19 mouse cellular contexts compared by ENCODE assay signal in the genomic region with DNA sequence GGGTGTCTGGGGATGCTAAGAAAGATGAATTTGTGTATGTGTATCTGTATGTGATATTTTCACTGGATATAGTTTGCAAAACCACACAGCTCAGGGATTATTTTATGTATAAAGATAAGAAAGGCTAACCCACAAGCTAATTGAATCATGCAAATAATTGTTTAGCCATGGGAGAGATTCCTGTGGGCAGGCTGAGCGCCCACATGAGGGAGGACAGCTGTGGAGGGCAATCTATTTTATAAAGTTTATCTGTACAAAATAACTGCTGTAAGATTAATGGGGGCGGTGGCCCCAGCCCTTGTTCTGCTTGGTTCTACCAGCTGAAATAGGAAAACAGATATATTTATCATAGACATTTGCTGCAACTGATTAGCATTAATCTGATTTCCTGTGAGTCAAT.
"Had no signal": no experiment of that assay in that cellular context is flagged by ENCODE, and none has a peak within 500 bp of the region (broad histone marks: within the 10 kb centered on the region; RNA-seq: fewer than 3 reads in every experiment).

No protein-coding gene starts in this region.

- H3K9ac ChIP-seq: liver, postnatal 0 days; lung, embryonic 15.5 days; midbrain, embryonic 13.5 days; midbrain, embryonic 15.5 days; neural tube, embryonic 13.5 days; neural tube, embryonic 15.5 days had no signal

- H3K4me3 ChIP-seq: lung, embryonic 15.5 days; megakaryocyte, embryonic 14.5 days; midbrain, embryonic 13.5 days; midbrain, embryonic 15.5 days; neural tube, embryonic 13.5 days; neural tube, embryonic 15.5 days had no signal

- H3K27me3 ChIP-seq: lung, embryonic 15.5 days; midbrain, embryonic 13.5 days; midbrain, embryonic 15.5 days; neural tube, embryonic 13.5 days; neural tube, embryonic 15.5 days had no signal

- DNase-seq: liver, postnatal 0 days; lung, adult 2 months; lung, postnatal 14 days; lung, postnatal 36 days; retina, postnatal 1 day; right cerebral cortex, adult 18-20 months; right cerebral cortex, postnatal 25 days; right cerebral cortex, postnatal 4 days; spleen, adult 18-20 months; thymus, adult 18-20 months; thymus, postnatal 25 days; thymus, postnatal 4 days had no signal

- H3K27ac ChIP-seq: lung, embryonic 15.5 days; macrophage; midbrain, embryonic 13.5 days; midbrain, embryonic 15.5 days; neural tube, embryonic 13.5 days; neural tube, embryonic 15.5 days had no signal

- H3K9me3 ChIP-seq: lung, embryonic 15.5 days; megakaryocyte, embryonic 14.5 days; midbrain, embryonic 13.5 days; midbrain, embryonic 15.5 days; neural tube, embryonic 13.5 days; neural tube, embryonic 15.5 days had no signal

- H3K4me1 ChIP-seq: lung, embryonic 15.5 days; megakaryocyte, embryonic 14.5 days had no signal
